Mouse (Mus musculus) stomach, embryonic 16.5 days (tissue): Measurements from ENCODE around the gene Golga4. TPM values are rescaled to one million over a fixed set of nuclear protein-coding genes. Genes with fewer than 3 reads are reported as not detected.
A peak's percentile ranks its signal among the peaks of the same experiment; 100 is the strongest.

Experiments
- ATAC-seq: fragments of 200-750 bp; cut with Nextera tagmentation; 2 replicates; pipeline ENCODE4 v1.8.0; 2017; ENCODE audit warnings: moderate number of reproducible peaks, moderate TSS enrichment; ENCODE audit not compliant: insufficient read depth, low FRiP score
- H3K27ac ChIP-seq: fragments of 300-500 bp; sonication (generic); 2 replicates; pipeline ENCODE4 v1.5.1; 2014; ENCODE audit warnings: low read length
- H3K27me3 ChIP-seq: fragments of 300-500 bp; sonication (generic); 2 replicates; pipeline ENCODE4 v1.6.1; 2014; ENCODE audit warnings: low read length, control low read depth, mixed read lengths; ENCODE audit not compliant: control insufficient read depth, insufficient read depth
- H3K36me3 ChIP-seq: fragments of 300-500 bp; sonication (generic); 2 replicates; pipeline ENCODE4 v1.6.1; 2014; ENCODE audit warnings: low read length; ENCODE audit not compliant: control insufficient read depth, insufficient read depth
- H3K4me1 ChIP-seq: fragments of 300-500 bp; sonication (generic); 2 replicates; pipeline ENCODE4 v1.6.1; 2014; ENCODE audit warnings: low read length, control low read depth, mixed read lengths; ENCODE audit not compliant: control insufficient read depth, insufficient read depth
- H3K4me2 ChIP-seq: fragments of 300-500 bp; sonication (generic); 2 replicates; pipeline ENCODE4 v1.6.1; 2014; ENCODE audit warnings: low read depth, low read length, mixed read lengths
- H3K4me3 ChIP-seq: fragments of 300-500 bp; sonication (generic); replicated peaks from 2 replicates; pipeline ENCODE4 v1.5.1; 2014; ENCODE audit warnings: mild to moderate bottlenecking, low read length
- H3K9ac ChIP-seq: fragments of 300-500 bp; sonication (generic); 2 replicates; pipeline ENCODE4 v1.6.1; 2014; ENCODE audit warnings: low read length
- H3K9me3 ChIP-seq: fragments of 300-500 bp; sonication (generic); replicated peaks from 2 replicates; pipeline ENCODE4 v1.6.1; 2016; ENCODE audit warnings: low read length, control low read depth; ENCODE audit not compliant: control insufficient read depth
- WGBS: fragments of 180-500 bp; shearing (Covaris S2); extraction: QIAGEN DNeasy Blood & Tissue Kit; methylation state at CpG from one replicate; pipeline ENCODE4 v1.1.7; 2014; 5-methylcytosine and 5-hydroxymethylcytosine counted together
- polyA plus RNA-seq: library from polyadenylated mRNA; unstranded; fragments of >200 nt; fragmentation: Nextera tagmentation; extraction: Ambion mirVana; gene quantifications from 2 replicates; pipeline ENCODE4 v1.2.1, GENCODE M21; 2015

Gene Golga4
- polyA plus RNA-seq, 1 experiment from 2014 or later, result 50.6 TPM

DNA sequence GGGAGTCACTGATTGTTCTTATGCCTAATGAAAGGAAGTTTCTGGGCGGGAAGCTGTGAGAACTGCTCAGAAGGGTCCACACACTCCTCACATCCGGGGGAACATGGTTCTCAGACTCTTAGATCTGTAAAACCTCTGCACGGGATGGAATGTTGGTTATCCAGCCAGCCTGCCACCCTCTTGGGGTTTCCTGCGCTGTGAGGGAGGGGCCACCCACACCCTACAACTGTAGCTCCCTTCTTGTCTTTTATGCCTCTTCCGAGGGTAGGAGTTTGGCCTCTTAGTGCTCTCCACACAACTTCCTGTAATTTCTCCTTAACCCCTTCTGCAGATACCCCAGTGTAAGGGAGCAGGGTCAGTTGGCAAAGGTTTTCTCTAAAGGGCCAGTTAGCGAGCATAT, 76.7 kb downstream of the Golga4 start:
- no peak overlapping the region for H3K4me2 ChIP-seq
- no peak for ATAC-seq
- no peaks in the 10 kb centered on the region for H3K27me3 ChIP-seq
- no peak overlapping the region for H3K9ac ChIP-seq
- no peaks in the 10 kb centered on the region for H3K4me1 ChIP-seq
- H3K4me3 ChIP-seq, result no peak overlapping the region
- no peak overlapping the region for H3K27ac ChIP-seq
- peaks cover 7% of the 10 kb centered on the region; the same call in 1 of the 2 replicates for H3K36me3 ChIP-seq
- H3K9me3 ChIP-seq, result no peaks in the 10 kb centered on the region
- 62% methylated on average over 6 of the region's 6 CpGs for WGBS

DNA sequence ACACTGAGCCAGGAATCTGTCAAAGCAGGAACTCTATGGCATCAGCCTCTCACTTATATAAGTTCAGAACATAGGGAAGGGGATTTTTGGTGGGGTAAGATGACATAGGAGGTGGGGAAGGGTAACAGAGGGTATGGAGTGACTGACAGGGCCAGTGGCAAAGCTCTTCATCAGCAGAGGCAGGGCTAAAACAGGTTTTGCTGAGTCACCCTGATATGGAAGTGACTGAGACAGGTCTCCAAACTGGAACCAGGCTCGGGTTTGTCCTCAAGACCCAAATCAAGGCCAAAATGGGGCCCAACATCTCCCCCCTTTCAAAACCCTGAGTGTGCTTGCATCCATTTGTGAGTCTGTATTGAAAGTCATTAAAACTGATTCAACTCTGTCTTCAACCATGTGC, 78.8 kb downstream of the Golga4 start:
- Histone ChIP-seq H3K4me3 (no peak overlapping the region), H3K9ac (no peak overlapping the region), H3K27me3 (no peaks in the 10 kb centered on the region), H3K27ac (no peak overlapping the region), H3K4me2 (no peak overlapping the region), H3K9me3 (no peaks in the 10 kb centered on the region), H3K36me3 (peaks cover 4% of the 10 kb centered on the region; the same call in 1 of the 2 replicates), H3K4me1 (no peaks in the 10 kb centered on the region; the same call in 1 of the 2 replicates)
- 88% methylated on average over 1 of the region's 1 CpGs for WGBS
- ATAC-seq, result no peak

DNA sequence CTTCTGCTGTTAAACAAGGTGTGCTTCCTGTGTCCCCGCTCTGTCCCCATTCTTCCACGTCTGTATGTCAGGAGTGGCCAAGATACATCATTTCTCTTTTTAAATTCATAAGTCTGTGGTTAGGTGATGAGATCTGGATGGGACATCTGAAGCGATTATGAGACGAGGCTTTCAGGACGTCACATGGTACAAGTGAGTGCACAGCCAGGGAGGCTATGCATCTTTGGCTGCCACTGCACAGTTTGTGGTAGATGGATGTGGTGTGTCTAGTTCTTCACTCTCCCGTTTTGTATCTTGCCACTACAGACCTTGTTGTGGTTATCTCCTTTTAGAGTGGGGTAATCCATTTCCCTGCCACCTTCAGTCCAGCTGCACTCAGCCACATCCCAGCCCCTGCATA, 79.9 kb downstream of the Golga4 start:
- Histone ChIP-seq H3K9me3 (no peaks in the 10 kb centered on the region), H3K4me1 (no peaks in the 10 kb centered on the region; the same call in 1 of the 2 replicates), H3K4me3 (no peak overlapping the region), H3K36me3 (peaks cover 4% of the 10 kb centered on the region; the same call in 1 of the 2 replicates), H3K4me2 (no peak overlapping the region), H3K9ac (no peak overlapping the region), H3K27ac (no peak overlapping the region), H3K27me3 (no peaks in the 10 kb centered on the region)
- ATAC-seq, result no peak
- WGBS, result 60% methylated on average over 6 of the region's 6 CpGs

DNA sequence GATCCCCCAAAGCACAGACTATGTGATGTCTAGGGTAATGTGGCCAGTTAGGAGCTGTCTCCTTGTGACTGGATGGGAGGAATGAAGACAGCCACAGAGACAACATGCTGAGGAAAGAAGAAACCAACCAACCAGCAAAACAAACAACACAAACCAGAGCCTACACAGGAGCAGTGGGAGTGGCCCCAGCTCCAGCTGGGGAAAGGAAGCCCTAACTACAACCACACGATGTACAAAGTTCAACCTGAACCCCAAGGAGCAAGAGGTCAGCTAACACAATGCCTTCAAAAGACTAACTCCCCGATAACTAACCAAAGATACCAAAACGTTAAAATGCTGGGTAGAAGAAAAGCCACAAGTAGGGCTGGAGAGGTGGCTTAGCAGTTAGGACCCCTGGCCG, 81.0 kb downstream of the Golga4 start:
- 55% methylated on average over 4 of the region's 4 CpGs for WGBS
- ATAC-seq, result no peak
- Histone ChIP-seq H3K4me2 (no peak overlapping the region), H3K36me3 (peaks cover 4% of the 10 kb centered on the region; the same call in 1 of the 2 replicates), H3K9me3 (no peaks in the 10 kb centered on the region), H3K9ac (no peak overlapping the region), H3K4me1 (no peaks in the 10 kb centered on the region; the same call in 1 of the 2 replicates), H3K27me3 (no peaks in the 10 kb centered on the region), H3K4me3 (no peak overlapping the region), H3K27ac (no peak overlapping the region)

DNA sequence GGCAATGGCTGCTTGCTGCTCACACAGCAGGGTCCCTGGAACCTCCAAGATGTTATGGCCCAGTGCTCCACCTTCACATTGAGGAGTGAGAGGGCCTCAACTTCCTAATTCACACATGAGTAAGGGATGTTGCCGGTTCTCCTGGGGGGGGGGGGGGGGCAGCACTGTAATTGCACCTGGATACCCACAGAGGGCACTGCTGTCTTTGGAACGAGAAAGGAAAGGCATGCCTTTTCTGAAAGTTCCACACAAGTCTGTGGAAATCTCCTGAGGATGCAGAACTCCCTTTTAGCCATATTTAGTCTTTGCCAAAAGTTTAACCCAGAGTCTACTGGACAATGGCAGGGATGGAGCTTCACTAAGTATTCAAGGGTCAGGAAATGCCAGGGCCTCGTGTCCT, 83.2 kb downstream of the Golga4 start:
- 19% methylated on average over 3 of the region's 3 CpGs for WGBS
- no peak overlapping the region for H3K4me3 ChIP-seq
- no peak overlapping the region for H3K4me2 ChIP-seq
- H3K27ac ChIP-seq, result no peak overlapping the region
- ATAC-seq, result no peak
- H3K9ac ChIP-seq, result no peak overlapping the region
- no peaks in the 10 kb centered on the region for H3K36me3 ChIP-seq
- H3K4me1 ChIP-seq, result peaks cover 10% of the 10 kb centered on the region
- no peaks in the 10 kb centered on the region for H3K27me3 ChIP-seq
- no peaks in the 10 kb centered on the region for H3K9me3 ChIP-seq

DNA sequence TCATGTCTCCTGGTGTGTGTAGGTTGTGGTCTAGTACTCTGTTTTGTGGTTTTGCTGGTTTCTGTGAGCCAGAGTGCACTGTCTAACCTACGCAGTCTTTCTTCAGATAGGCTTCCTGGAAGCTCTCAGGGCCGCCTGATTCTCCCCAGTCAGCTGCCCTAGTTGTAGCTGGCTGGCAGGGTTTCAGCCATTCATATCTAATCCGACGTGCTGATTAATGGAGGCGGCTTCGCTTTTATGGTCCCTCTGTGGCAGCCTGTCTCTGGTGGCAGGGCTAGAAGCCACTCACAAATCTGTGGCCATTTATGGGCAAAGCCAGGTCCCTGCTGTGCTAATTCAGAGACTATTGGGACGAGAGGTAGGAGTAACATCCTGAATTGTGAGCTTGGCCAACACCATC, 84.2 kb downstream of the Golga4 start:
- no peak overlapping the region for H3K4me2 ChIP-seq
- H3K4me3 ChIP-seq, result no peak overlapping the region
- peak overlapping the region; percentile 25; the same call in 1 of the 2 replicates for H3K9ac ChIP-seq
- H3K4me1 ChIP-seq, result peaks cover 10% of the 10 kb centered on the region
- no peaks in the 10 kb centered on the region for H3K9me3 ChIP-seq
- ATAC-seq, result peak; percentile 39; the same call in 1 of the 2 replicates
- 55% methylated on average over 7 of the region's 7 CpGs for WGBS
- H3K27ac ChIP-seq, result no peak overlapping the region; the same call in 1 of the 2 replicates
- H3K27me3 ChIP-seq, result no peaks in the 10 kb centered on the region
- no peaks in the 10 kb centered on the region for H3K36me3 ChIP-seq

DNA sequence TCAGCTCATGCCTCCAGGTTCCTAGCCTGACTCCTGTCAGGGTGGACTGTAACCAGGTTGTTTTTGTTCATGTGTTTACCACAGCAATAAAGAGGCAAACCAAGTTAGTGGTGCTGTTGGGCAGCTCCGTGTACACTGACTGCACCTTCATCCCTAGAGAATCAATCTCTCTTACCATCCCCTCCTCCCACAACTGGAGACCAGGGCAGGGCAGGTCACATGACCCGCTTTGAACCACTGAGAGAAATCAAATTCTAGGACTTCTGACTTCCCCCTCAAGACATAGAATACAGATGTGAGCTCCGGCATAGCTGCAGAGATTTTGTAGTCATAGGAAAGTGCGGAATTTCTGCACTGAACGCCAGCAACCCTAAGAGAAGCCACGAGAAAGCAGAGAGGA, 85.6 kb downstream of the Golga4 start:
- 73% methylated on average over 6 of the region's 6 CpGs for WGBS
- no peak overlapping the region for H3K9ac ChIP-seq
- H3K9me3 ChIP-seq, result no peaks in the 10 kb centered on the region
- peaks cover 10% of the 10 kb centered on the region for H3K4me1 ChIP-seq
- H3K27ac ChIP-seq, result no peak overlapping the region
- H3K27me3 ChIP-seq, result no peaks in the 10 kb centered on the region
- H3K4me2 ChIP-seq, result no peak overlapping the region
- H3K4me3 ChIP-seq, result no peak overlapping the region
- ATAC-seq, result no peak
- no peaks in the 10 kb centered on the region for H3K36me3 ChIP-seq

DNA sequence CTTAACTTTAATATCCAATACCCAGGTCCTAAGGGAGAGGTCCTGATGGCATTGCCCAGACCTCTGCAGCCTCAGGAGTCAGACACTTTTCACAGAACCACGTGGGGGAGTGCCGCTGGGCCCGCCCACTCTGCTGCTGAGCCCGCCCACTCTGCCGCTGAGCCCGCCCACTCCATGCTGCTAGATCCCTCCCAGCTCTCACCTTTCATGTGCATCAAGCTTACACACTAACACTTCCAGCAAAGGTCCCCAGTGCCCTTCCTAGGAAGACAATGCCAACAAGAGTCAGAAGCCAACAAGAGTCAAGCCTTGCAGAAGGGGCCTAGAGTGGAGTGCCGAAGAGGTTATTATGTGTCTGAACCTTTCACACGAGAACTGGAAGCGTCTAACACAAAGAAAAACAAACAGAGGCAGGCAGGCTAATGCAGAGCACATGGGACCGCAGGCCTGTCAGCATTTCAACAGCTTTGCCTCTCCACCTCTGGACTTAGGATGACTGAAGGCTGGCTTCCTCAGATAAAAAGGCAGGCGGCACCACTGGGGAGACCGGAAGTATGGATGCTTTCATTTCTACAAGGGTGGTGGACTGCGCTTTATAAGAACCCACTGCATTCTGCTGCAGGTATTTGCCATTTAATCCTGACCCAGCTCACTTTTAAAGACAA, 86.7 kb downstream of the Golga4 start:
- H3K36me3 ChIP-seq, result no peaks in the 10 kb centered on the region
- WGBS, result 38% methylated on average over 13 of the region's 13 CpGs
- peaks cover 10% of the 10 kb centered on the region for H3K4me1 ChIP-seq
- H3K4me3 ChIP-seq, result no peak overlapping the region
- no peak overlapping the region; the same call in 1 of the 2 replicates for H3K27ac ChIP-seq
- no peaks in the 10 kb centered on the region for H3K9me3 ChIP-seq
- H3K9ac ChIP-seq, result no peak overlapping the region
- peak overlapping the region; percentile 22 for H3K4me2 ChIP-seq
- no peaks in the 10 kb centered on the region for H3K27me3 ChIP-seq
- ATAC-seq, result peak; percentile 50; the same call in 1 of the 2 replicates

DNA sequence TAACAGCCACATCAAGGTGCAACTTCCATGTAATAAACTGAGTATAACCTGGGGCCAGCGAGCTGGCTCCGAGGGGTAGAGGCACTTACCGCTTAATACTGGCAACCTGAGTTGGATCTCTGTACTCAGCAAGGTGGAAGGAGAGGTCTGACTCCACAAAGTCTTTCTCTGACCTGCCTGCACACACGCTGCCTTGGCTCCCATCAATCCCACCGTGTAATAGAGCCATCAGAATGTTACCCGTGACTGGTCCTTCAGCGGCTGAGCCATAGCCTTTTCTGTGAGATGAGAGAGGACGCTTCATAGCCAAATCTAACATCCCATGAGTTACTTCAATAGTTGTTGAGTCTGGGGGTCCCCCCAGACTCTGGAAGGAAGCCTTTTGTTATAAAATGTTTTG, 87.4 kb downstream of the Golga4 start:
- peaks cover 10% of the 10 kb centered on the region for H3K4me1 ChIP-seq
- no peak for ATAC-seq
- 79% methylated on average over 8 of the region's 8 CpGs for WGBS

More for the DNA sequence above, 87.4 kb downstream of the Golga4 start:
- Histone ChIP-seq H3K36me3 (no peaks in the 10 kb centered on the region), H3K4me2 (no peak overlapping the region), H3K9ac (no peak overlapping the region), H3K27ac (no peak overlapping the region; the same call in 1 of the 2 replicates), H3K9me3 (no peaks in the 10 kb centered on the region), H3K4me3 (no peak overlapping the region), H3K27me3 (no peaks in the 10 kb centered on the region)
